Mouse (Mus musculus): ENCODE measurements around the gene Sorbs2.
"Not testable (repeated sequence)": the region's sequence is repeated elsewhere in the genome, so short reads cannot be mapped to it uniquely, and the experiment has no call there.

Gene Sorbs2

GRCm38 (mm10) chr8:45833896-45834295, 326.3 kb downstream of the Sorbs2 start:
- DNase-seq (ENCODE audit: low spot score in 2 of 2): no peak

GRCm38 (mm10) chr8:45843306-45843705, 335.7 kb downstream of the Sorbs2 start:
- DNase-seq (ENCODE audit: low spot score in 2 of 2): no peak

GRCm38 (mm10) chr8:45844097-45844885, 336.7 kb downstream of the Sorbs2 start:
- DNase-seq (ENCODE audit: low spot score in 2 of 2): peak; percentile 67 to 83

GRCm38 (mm10) chr8:45844911-45845481, 337.4 kb downstream of the Sorbs2 start:
- DNase-seq (ENCODE audit: low spot score in 2 of 2): peak in 1 of 2 experiments; percentile 26

- no peak for DNase-seq (ENCODE audit: low spot score in 2 of 2)
Observed at GRCm38 (mm10) chr8:45845906-45846305, 338.3 kb downstream of the Sorbs2 start.

- no peak for DNase-seq (ENCODE audit: low spot score in 2 of 2)
Observed at GRCm38 (mm10) chr8:45855118-45855517, 347.5 kb downstream of the Sorbs2 start.

- no peak for DNase-seq (ENCODE audit: low spot score in 2 of 2)
Observed at GRCm38 (mm10) chr8:45857734-45858133, 350.1 kb downstream of the Sorbs2 start.

- no peak for DNase-seq (ENCODE audit: low spot score in 2 of 2)
Observed at GRCm38 (mm10) chr8:45858391-45858790, 350.8 kb downstream of the Sorbs2 start.

- DNase-seq (ENCODE audit: low spot score in 2 of 2): not testable (repeated sequence)
Observed at GRCm38 (mm10) chr8:45871587-45871986, 364.0 kb downstream of the Sorbs2 start.

GRCm38 (mm10) chr8:45872077-45872476, 364.5 kb downstream of the Sorbs2 start:
- DNase-seq (ENCODE audit: low spot score in 2 of 2): no peak

GRCm38 (mm10) chr8:45874945-45875626, 367.5 kb downstream of the Sorbs2 start:
- peak; percentile 23 to 44 for DNase-seq (ENCODE audit: low spot score in 2 of 2)

GRCm38 (mm10) chr8:45876397-45876796, 368.8 kb downstream of the Sorbs2 start:
- DNase-seq (ENCODE audit: low spot score in 2 of 2): no peak
